ENCODE assay signal across 31 mouse cellular contexts in genomic region chr15:80762621-80763020, GRCm38 (mm10). TPM values are rescaled to one million over a fixed set of nuclear protein-coding genes. Genes with fewer than 3 reads are reported as not detected.
DNase-seq lines count a peak whose midpoint lies in the region; TF ChIP-seq lines count a peak whose summit lies in the region.
"Had no signal": no experiment of that assay in that cellular context is flagged by ENCODE, and none has a peak within 500 bp of the region (broad histone marks: within the 10 kb centered on the region; RNA-seq: fewer than 3 reads in every experiment).

No protein-coding gene starts in this region.

- no peaks in the 10 kb centered on the region for H3K79me2 ChIP-seq in myocyte (ENCODE audit: control insufficient read depth, insufficient read depth)

- H3K4me1 ChIP-seq in heart, embryonic 10.5 days: no peaks in the 10 kb centered on the region
- H3K4me1 ChIP-seq: hindbrain, embryonic 12.5 days; intestine, embryonic 15.5 days; limb, embryonic 12.5 days; midbrain, embryonic 12.5 days; stomach, embryonic 15.5 days had no signal

- no peak for DNase-seq in heart, embryonic 10.5 days (ENCODE audit: low spot score)
- DNase-seq in heart, adult 18-20 months: no peak
- DNase-seq in 3134 (ENCODE audit: extremely low read depth, insufficient read length, low spot score): peak; percentile 14
- DNase-seq in Muller cell, postnatal 12 days (ENCODE audit: inconsistent ontology term): peak; percentile 23
- DNase-seq in layer of hippocampus, postnatal 25 days (ENCODE audit: extremely low spot score in 1 of 2, low spot score in 1 of 2): no peak
- no peak for DNase-seq in layer of hippocampus, adult 2 months (ENCODE audit: low spot score in 2 of 2)
- DNase-seq: adrenal gland, postnatal 10 days; B cell, adult 2 months; cerebellum, adult 18-20 months; cerebellum, postnatal 10 days; gastrocnemius, postnatal 10 days; heart, postnatal 36 days; kidney, adult 8-10 months; lung, adult 18-20 months; lung, postnatal 4 days; retina, postnatal 1 day; right cerebral cortex, postnatal 25 days; thymus, adult 18-20 months; thymus, postnatal 25 days had no signal

- H3K4me2 ChIP-seq in myocyte (ENCODE audit: low read depth): peak overlapping the region; percentile 47
- H3K4me2 ChIP-seq: heart, embryonic 11.5 days; hindbrain, embryonic 12.5 days; intestine, embryonic 15.5 days; limb, embryonic 12.5 days; midbrain, embryonic 12.5 days; stomach, embryonic 15.5 days had no signal

- no peaks in the 10 kb centered on the region for H3K9me3 ChIP-seq in heart, embryonic 10.5 days
- H3K9me3 ChIP-seq: hindbrain, embryonic 12.5 days; intestine, embryonic 15.5 days; limb, embryonic 12.5 days; megakaryocyte, embryonic 14.5 days; midbrain, embryonic 12.5 days; stomach, embryonic 15.5 days had no signal

- no peaks in the 10 kb centered on the region for H3K27me3 ChIP-seq in heart, embryonic 10.5 days (ENCODE audit: insufficient read depth, poor library complexity, severe bottlenecking)
- H3K27me3 ChIP-seq in myocyte (ENCODE audit: control insufficient read depth, insufficient read depth, insufficient read length): no peaks in the 10 kb centered on the region
- H3K27me3 ChIP-seq: hindbrain, embryonic 12.5 days; intestine, embryonic 15.5 days; limb, embryonic 12.5 days; megakaryocyte, embryonic 14.5 days; midbrain, embryonic 12.5 days; Patski; stomach, embryonic 15.5 days had no signal

- no peaks in the 10 kb centered on the region for H3K36me3 ChIP-seq in heart, embryonic 10.5 days
- H3K36me3 ChIP-seq in myocyte (ENCODE audit: control insufficient read depth, insufficient read depth): no peaks in the 10 kb centered on the region
- H3K36me3 ChIP-seq: hindbrain, embryonic 12.5 days; intestine, embryonic 15.5 days; limb, embryonic 12.5 days; midbrain, embryonic 12.5 days; stomach, embryonic 15.5 days had no signal

- no peak for TF ChIP-seq CTCF in layer of hippocampus, adult 2 months (conservative IDR thresholded peaks at IDR 0.05)

- H3K27ac ChIP-seq in heart, embryonic 10.5 days: 0 out of 2 replicates have a peak overlapping the region, but pooled peaks have one; percentile 10
- no peak overlapping the region for H3K27ac ChIP-seq in layer of hippocampus, adult 2 months
- H3K27ac ChIP-seq: hindbrain, embryonic 12.5 days; hindbrain, postnatal 0 days; intestine, embryonic 15.5 days; kidney, postnatal 0 days; left cerebral cortex, adult 2 months; limb, embryonic 12.5 days; midbrain, embryonic 12.5 days; stomach, embryonic 15.5 days had no signal

- no peak for TF ChIP-seq POLR2A in myocyte (IDR thresholded peaks at IDR 0.05; ENCODE audit: insufficient read length, low read depth)

- no peak overlapping the region for H3ac ChIP-seq in myocyte (ENCODE audit: control insufficient read depth, insufficient read length)

- 77% methylated on average over 4 of the region's 4 CpGs for WGBS in heart, embryonic 10.5 days

- H3K4me3 ChIP-seq in heart, embryonic 10.5 days: no peak overlapping the region
- no peak overlapping the region for H3K4me3 ChIP-seq in myocyte
- no peak overlapping the region for H3K4me3 ChIP-seq in layer of hippocampus, adult 2 months
- H3K4me3 ChIP-seq: hindbrain, embryonic 12.5 days; intestine, embryonic 15.5 days; left cerebral cortex, adult 2 months; limb, embryonic 12.5 days; megakaryocyte, embryonic 14.5 days; midbrain, embryonic 12.5 days; stomach, embryonic 15.5 days had no signal

TF ChIP-seq in myocyte, 11 proteins besides CTCF, POLR2A, EP300 and RAD21:
- no peak for TF ChIP-seq TCF3 (IDR thresholded peaks at IDR 0.05; ENCODE audit: insufficient read length, low read depth)
- TF ChIP-seq E2F4 (IDR thresholded peaks at IDR 0.05; ENCODE audit: insufficient read depth): no peak
- no peak for TF ChIP-seq MAX (IDR thresholded peaks at IDR 0.05; ENCODE audit: low read depth)
- no peak for TF ChIP-seq SRF (IDR thresholded peaks at IDR 0.05; ENCODE audit: control insufficient read depth, insufficient read length, low read depth)
- TF ChIP-seq CEBPB (IDR thresholded peaks at IDR 0.05; ENCODE audit: insufficient read depth, poor library complexity, severe bottlenecking): no peak
- no peak for TF ChIP-seq POLR2AphosphoS2 (IDR thresholded peaks at IDR 0.05; ENCODE audit: insufficient read length, low read depth)
- no peak for TF ChIP-seq MYOG (IDR thresholded peaks at IDR 0.05; ENCODE audit: control insufficient read depth in 1 of 3, insufficient read depth in 1 of 3, insufficient read length in 2 of 3, low read depth in 2 of 3)
- TF ChIP-seq USF1 (IDR thresholded peaks at IDR 0.05; ENCODE audit: low read depth): no peak
- no peak for TF ChIP-seq MYOD1 (IDR thresholded peaks at IDR 0.05; ENCODE audit: control insufficient read depth in 1 of 3, insufficient read length in 2 of 3, low read depth in 2 of 3)
- TF ChIP-seq REST (IDR thresholded peaks at IDR 0.05; ENCODE audit: insufficient read depth, insufficient read length): no peak
- no peak for TF ChIP-seq TCF12 (IDR thresholded peaks at IDR 0.05; ENCODE audit: insufficient read depth, poor library complexity, severe bottlenecking)

RNA-seq across cellular contexts. Expression of gene Tnrc6b, which starts 51.5 kb away (rescaled TPM):
- 28.5 and 40.2 TPM in 2 replicates for polyA plus RNA-seq in heart, embryonic 10.5 days (2016; fragmentation: Nextera tagmentation; extraction: Ambion mirVana)
- 10 to 100 TPM; 42.3 to 48.8 TPM for total RNA-seq in heart, adult 18-20 months (2021)
- 8.9 TPM for polyA plus RNA-seq in myocyte (2012; fragmentation: generic; extraction: Trizol)
- total RNA-seq in layer of hippocampus, postnatal 25 days (2021): 100 to 1,000 TPM in 1 of 2 experiments, 10 to 100 TPM in 1; 86.8 to 117 TPM
- 100 to 1,000 TPM; 127 to 133 TPM for total RNA-seq in layer of hippocampus, adult 2 months (2021)

Comparison
In these comparisons a context has a peak if more than half of its experiments do, and no peak if none do; other contexts are left out.
1. DNase-seq: peak in 3134 (single experiment) and Muller cell, postnatal 12 days (single experiment); none in heart, embryonic 10.5 days (single experiment), heart, adult 18-20 months (0 of 2), layer of hippocampus, postnatal 25 days (0 of 2) and layer of hippocampus, adult 2 months (0 of 2).